Mouse (Mus musculus) cerebral cortex, adult 2 months (tissue): ENCODE results near the gene Ikbke.

Experiments used
- WGBS: fragments of 180-500 bp; shearing (Covaris S2); methylation state at CpG from one replicate; pipeline ENCODE4 v1.1.7; 2018; 5-methylcytosine and 5-hydroxymethylcytosine counted together

Ikbke gene

DNA sequence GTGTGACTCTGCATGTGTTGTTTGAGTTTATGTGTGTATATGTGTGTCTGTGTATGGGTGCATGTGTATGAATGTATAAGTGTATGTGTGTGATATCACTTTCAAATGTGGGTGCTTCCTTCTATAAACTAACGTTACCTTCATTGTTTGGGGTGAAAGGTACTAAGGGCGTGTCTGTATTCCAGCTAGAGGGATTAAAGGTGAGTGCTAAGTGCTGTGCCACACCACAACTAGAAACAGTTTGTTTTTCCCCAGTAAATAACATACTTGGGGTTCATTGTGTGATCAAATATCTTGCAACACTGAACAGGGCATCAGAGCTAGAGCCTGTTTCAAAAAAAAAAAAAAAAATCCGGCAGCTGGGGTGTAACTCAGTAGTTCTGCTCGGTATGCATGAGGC lies 2.3 kb upstream of the Ikbke start:
- 38% methylated on average over 4 of the region's 4 CpGs for WGBS

DNA sequence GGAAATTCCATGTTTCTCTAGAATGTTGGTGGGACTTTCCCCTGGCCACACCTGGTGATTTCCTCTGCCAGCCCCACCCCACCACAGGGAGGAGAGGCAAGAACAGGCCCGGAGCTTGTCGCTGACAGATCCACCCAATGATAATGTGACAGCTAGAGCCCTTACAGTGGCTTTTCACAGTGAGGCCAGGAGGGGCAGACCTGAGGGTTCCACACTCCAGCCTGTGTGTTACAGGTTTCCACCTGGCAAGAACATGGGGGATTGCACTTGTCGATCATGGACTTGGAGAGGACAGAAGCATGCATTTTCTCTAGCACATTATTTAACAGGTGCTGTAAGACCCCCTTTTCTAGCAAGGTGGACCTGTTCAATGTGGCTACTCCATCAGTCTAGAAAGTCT lies 874 bp upstream of the Ikbke start:
- whole genome bisulfite sequencing: 75% methylated on average over 3 of the region's 3 CpGs

DNA sequence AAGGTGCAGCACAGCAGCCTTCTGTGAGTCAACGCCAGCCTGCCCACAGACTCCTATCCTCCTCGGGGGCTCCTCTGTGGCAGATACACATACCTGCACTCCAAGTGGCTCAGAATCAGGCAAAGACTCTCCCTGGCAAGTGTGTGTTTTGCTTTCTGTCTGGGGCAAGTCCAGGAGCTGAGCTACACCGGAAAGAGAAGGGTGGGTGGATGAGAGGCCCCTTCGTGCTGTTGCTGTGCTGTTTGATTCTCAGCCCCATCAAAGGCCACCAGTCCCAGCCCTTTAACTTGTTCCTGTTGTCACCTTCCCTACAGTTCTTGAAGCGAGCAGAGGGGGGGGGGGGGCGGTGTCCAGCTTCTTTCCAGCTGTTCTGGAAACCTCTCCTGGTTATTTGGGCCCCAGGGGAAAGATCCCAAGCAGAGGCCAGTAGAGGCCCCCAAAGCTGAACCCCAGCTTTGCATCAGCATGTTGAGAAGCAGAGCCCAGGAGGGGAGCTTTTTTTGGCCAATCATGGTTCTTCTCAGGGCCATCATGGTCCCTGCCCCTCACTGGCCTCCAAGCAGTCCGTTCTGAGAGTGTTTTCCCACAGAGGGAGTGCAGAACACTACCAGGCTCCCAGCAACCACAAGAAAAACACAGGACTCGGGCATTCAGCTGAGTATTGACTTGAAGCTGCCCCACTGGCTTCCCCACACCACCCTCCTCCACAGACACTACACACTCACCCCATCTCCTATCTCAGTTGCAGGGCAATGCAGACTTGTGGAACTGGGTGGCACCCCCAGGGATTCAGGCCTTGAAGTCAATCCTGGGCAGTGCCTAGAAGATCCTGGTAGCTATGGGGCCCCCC lies 575 bp downstream of the Ikbke start:
- WGBS: 58% methylated on average over 8 of the region's 8 CpGs

DNA sequence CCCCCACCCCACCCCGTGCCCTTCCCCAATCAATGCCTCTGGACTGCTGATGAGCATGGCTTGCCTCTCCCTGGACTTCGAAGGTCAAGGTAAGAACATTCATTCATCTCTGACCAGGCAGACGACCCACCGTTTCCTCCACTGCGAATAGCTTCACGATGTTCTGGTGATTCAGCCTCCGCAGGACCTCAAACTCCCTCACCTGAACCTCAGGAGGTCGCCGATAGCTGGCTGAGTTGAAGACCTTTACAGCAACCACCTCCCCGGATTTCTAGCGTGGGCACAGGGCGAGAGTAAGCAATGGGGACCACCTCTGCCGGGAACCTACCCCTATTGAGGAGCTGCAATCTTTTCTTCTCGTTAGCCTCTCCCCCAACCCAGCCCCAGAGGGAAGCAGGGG lies 3.8 kb downstream of the Ikbke start:
- 85% methylated on average over 14 of the region's 14 CpGs for WGBS

DNA sequence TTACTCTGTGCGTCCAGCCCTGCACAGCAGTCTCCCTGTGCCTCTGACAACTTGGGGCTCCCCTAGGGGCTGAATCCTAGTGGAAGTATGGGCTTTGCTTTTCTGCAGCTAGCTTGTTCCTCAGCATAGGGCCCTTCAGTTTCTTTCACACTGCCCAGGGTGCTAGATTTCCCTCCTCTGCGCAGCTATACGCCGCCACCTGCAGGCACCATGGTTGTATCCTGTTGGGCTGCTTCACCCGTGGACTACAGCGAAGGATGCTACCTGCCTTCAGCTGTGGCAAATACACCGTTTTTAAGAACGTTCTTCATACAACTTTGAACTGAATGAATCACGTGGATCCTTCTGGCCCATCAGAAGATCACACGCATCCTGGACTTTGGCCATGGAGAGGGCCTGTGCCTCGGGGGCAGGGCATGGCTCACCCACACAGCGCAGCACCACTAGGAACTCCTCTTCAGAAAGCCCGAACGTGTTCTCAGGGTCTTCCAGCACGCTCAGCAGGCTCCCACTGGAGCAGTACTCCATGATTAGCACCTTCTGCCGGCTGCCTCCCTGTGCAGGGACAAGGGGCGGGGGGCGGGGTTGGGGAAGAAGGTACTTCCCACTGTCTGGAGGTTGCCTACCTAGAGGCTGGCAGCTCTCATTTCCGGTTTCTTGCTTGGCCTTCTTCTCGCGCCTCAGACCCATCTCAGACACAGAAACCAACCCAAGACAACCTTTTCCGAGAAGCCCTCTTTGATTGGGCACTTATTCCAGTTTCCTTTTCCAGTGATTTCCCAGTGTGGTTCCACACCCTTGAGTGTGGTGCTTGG lies 4.5 kb downstream of the Ikbke start:
- 55% methylated on average over 22 of the region's 22 CpGs for WGBS

DNA sequence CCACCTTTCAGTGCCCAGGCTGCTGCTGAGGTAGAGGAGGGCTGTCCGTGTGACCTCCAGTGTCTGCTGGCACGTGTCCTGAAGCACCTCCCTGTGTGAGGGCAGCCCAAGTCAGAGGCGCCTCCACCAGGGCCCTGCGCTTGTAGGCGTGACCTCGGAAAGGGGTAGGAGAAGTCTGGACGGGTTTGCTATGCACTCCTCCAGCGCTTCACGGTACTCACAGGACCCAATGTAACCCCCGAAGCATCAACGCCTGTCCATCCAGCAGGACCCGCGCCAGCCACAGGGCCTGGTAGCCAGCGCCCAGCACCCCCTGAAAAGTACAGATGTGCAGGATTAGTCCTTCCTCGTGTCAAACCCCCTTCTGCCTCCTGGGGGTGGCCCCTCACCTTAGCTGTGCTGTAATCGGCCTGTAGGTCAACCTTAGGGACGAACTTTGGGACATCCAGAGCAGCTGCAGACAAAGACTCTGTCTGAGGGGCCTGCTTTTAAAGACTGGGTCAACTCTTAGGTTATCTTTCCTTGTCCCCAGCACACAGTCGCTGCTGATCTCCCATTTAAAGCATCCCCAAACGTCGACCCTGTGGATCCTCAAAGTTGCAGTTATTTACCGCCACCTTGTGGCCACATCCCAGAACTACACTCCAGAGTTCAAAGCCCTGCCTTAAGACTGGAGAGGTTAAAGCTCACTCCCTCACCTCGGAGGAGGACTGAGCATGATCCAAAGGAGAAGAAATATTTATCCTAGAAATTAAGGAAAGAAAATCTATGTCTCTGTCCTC lies 9.4 kb downstream of the Ikbke start:
- WGBS: 43% methylated on average over 22 of the region's 22 CpGs

DNA sequence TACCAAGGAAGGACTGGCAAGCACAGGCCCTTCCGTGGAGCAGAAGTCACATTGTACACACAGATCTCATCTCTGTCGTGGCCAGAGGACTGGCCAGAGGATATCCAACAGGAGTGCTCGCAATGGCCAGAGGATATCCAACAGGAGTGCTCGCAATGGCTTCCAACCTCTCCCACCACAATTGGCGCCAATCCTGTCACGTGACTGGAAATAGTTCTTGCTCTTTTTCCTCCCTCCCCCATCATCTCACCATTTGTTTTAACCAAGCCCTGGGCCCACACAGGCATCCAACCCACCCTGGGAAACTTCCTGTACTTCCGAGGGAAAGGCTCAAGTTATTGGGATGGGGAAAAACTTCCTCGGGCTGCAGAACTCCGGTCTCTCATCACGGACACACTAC lies 10.6 kb downstream of the Ikbke start:
- 88% methylated on average over 10 of the region's 10 CpGs for WGBS

DNA sequence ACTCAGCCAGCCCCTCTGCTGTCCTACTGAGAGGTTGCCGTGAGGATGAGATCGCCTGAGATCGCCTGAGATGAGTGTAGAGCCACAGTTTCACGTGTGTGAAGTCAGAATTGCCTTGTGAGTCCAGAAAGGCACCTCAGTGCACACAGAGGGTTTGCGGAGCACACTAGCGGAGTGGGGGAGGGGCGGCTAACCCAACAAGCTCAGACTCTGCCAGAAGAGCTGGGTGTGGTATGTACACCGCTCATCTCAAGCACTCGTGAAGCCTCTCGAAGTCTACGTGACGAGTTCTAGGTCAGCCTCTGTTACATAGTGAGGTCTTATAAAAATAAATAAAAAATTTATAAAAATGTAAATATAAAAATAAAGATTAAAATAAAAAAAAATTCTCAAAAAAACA lies 15.5 kb downstream of the Ikbke start:
- 89% methylated on average over 12 of the region's 12 CpGs for WGBS

DNA sequence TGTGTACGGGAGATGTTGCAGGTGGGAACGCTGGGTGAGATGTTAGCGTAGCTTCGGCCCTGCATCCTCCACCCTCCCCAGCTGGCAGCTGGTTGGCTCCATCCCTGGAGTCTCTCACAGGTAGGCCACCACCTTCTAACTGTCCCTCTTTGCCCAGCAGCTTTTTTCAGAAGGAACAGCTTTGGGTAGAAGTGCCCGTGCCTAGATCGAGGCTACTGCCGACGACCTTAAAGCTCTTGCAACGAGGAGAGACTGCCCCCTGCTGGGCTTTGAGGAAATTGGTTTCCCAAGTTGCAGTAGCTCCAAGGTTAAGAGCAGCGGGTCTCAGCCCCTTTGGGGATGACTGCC lies 19.1 kb downstream of the Ikbke start:
- WGBS: 21% methylated on average over 10 of the region's 10 CpGs

DNA sequence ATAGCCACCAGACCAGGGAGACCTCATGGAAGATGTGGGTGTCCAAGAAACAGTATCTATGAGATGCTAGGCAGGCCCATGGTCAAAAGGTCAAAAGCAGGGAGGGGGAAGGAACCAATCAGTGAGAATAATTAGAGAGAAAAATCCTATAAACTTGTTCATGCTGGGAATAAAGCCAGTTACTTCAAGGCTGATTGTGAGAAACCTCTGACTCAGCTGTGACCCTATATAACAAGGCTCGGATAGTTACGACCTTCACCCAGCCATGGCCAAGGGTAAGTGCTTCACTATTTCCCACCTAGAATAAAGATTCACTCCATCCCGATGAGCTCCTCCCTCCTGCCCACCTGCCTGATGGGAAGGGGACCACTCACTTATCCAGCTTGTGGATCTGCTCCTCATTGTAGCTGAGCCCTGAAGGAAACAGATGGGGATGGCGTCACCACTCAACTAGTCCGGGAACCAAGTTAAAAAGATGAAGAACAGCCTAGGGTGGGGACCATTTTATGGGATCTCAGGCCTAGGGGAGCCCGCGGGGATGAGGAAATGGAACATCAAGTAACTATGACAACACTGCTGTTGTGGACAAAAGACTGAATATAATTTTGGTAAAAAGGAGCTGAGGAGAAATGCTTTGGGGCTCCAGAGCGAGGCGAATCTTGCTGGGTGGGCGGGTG lies 19.6 kb downstream of the Ikbke start:
- WGBS: 42% methylated on average over 10 of the region's 10 CpGs

DNA sequence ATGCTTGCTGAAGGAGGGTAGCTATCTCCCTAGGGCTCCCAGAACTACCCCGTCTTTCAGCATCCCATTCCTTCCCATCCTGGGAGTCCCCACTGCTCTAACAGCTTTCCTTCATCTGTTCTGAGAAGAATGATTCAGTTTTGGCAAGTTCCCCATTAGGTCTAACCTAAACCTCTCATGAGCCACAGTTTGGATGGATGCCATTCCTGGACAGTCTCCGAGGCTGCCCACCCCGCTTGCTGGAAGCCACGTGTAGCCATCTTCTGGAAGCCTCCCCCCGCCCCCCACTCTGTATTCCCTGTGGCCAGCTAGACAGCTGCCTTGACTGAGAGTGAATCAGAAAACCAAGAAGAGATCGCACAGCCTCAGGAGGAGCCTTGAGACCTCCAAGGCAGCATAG lies 22.1 kb downstream of the Ikbke start:
- WGBS: 83% methylated on average over 6 of the region's 6 CpGs

DNA sequence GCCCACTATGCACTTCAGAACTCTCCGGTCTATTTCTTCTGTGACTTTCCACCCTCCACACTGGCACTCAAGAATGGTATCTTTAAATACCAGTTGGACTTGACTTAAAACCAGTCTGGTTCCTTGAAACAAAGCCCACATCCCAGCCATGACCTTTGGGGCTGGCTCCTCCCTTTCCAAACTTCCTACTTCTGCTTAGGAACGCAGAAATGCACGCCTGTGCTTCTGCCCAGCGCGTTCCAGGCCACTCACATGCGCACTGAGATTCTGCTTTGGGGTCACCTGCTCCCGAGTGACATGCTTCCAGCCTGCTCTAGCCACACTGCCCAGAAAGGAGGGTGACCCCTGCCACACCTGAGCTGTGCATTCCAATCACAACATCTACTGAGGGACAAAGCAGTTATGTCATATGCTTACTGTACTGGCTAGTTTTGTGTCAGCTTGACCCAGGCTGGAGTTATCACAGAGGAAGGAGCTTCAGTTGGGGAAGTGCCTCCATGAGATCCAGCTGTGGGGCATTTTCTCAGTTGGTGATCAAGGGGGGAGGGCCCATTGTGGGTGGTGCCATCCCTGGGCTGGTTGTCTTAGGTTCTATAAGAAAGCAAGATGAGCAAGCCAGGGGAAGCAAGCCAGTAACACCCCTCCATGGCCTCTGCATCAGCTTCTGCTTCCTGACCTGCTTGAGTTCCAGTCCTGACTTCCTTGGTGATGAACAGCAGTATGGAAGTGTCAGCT lies 26.7 kb downstream of the Ikbke start:
- WGBS: 88% methylated on average over 7 of the region's 7 CpGs

DNA sequence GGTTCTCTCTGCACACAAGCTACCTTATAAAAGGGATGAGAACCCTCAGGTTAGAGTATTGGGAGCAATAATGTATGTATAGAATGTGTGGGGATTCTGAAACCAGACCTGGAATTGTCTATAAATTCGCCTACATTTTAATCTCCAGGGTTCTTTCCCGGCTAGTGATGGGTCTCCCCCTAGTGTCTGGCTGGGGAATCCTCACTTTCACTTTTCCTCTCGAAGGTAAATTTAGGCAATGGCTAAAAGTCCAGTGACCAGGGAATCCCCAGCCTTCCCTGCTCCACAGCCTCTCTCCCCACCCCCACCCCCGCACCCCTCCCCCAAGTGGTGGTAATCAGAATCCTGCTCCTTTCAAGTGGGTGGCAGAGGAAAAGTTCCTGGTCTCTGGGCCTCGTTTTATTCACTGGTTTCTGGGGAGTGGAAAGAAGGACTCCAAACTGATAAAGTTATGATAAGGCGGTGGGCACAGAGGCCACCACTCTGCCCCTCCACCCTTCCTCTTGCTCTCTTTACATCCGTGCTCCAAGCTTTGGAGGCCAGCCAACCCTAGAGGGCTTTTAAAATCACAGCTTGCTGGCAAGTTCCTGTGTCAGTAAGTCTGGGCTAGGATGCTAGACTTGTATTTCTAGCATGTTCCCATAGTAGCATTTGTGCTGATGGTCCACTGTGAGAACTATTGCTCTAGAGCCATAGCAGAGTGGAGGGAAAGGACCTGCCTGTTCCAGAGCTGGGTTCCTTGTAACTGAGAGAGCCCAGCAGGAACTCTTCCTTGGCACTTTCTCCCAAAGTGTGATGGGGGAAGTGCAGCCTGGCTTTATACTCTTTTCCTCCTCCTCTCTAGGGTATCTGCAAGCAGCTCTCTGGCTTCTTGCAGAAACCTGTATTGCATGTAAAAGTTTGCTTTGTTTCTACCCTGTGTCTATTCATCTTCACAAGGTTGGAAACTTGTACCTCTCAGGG lies 32.7 kb downstream of the Ikbke start:
- 10% methylated on average over 7 of the region's 7 CpGs for WGBS

DNA sequence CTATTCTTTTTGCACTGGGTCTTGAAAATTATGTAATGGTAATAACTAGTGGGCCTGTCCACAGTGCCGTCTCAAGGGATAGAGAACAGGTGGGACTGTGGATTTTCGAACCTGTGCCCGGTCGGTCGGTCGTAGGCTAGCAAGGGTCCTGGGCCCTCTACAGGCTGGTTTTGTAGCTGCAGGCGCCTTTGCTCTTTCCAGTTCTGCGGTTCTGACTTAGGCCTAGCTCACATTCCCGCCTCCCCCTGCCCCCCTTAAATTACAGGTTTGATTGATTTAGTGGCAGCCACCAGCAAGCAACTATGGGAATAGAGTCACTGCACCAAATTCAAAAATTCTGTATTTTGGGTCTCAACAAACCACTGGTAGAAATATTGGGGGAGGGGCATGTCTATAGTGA lies 33.5 kb downstream of the Ikbke start:
- 6% methylated on average over 9 of the region's 9 CpGs for WGBS

DNA sequence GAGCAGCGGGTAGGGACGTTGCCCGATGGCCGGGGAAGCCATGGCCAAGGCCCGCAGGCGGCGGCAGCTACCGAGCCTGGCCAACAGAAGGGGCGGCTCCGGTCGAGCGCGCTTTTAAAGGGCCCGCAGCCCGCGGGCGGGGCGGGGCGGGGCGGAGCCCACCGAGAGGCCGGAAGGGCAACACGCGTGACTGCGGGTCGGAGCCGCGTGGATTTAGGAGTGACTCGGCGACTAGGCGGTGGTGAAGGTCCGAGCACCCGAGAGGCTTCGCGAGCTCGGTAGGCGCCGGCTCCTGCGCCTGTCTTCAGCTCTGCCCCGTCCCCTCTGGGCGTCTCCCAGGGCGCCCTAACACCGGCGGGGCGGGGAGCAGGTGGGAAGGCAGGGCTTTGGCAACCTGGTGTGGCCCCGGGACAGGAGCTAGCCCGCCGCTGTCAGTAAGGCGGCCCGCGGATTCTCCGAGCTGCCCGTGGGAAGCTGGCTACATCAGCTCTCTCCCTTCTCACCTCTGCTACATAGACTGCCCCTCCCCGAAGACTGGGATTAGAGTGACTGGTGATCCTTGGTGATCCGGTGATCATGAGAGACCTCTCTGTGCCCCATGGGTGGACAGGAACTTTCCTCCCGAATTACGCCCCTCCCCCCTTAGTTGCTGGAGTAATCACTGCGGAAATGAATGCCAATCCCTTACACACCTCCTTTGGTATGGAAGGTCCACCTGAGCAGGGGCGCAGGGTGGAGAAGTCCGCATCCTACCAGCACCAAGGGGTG lies 34.1 kb downstream of the Ikbke start, which contains the start of gene Rassf5:
Gene Rassf5, minus strand, starts transcription at position 170 of the 768 bp plus-strand sequence.
- WGBS: 1% methylated on average over 60 of the region's 60 CpGs

DNA sequence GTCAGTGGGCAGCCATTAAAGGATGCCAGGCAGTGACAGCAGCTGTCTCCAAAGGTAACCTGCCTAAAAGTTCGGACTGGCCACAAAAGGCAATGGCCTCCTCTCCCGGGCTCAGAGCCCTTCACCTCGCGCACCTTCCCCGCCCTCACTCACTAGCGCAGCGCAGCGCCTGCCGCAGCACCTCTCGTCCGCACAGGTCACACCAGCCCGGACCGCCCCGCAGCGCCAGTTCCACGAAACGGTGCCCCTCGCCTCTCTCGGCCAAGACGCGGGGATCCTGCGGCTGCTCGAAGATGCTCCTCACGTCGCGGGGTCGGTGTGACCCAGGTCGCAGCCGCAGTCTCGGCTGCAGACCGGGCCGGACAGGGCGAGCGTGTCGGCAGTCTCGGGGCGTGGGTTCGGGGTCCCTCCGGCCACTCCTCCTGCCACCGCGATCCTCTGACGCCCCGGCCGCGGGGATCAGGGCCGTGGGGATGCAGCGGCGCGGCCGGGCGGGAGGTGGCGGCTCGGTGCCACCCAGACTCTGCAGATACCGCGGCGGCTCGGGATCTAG lies 34.8 kb downstream of the Ikbke start:
- WGBS: 4% methylated on average over 57 of the region's 57 CpGs

DNA sequence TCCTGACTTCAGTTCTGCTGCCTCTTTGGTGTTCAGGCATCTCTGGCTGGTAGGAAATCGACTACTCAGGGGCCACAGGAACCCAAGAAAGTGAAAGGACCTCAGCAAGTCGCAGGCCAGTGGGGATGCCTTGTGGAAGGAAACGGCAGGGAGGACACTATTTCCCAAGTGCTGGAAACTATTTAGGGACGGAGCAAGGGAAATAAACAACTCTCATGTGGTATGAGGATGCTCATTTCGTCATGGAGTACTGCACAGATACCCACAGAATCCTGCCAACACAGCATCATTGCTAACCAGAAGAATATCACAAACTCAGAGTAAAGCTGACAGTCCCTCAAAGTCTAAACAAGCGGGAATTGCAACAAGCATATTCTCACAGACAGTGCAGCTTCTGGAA lies 36.5 kb downstream of the Ikbke start:
- WGBS: 57% methylated on average over 6 of the region's 6 CpGs

DNA sequence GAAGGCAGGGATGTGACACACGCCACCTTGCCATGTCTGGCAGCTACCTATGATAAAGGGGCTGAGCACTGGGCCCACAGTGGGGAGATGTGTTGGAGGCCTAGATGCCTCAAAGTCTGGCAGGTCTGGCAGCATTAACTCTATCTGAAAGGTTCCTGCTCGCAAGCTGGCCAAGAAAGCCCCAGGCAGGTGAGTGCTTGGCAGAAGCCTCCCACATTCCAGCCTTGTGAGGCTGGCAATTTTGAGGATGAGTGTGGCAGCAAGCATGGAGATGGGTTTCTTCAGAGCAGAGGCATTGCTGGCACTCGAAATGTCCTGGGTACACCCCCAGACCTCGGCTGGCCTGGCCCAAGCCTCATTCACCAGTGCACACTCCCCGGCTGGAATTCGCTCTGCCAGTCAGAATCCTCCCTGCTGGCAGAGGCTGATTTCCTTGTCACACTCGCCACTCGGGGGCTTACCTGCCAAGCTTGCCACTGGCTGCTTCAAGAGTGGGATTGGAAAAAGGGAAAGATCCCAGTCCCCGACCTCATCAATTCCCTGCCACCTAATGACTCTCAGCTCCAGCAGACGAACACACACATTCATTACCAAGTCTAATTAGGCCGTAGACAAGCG lies 39.7 kb downstream of the Ikbke start:
- 76% methylated on average over 12 of the region's 12 CpGs for WGBS
